Mouse (Mus musculus): ENCODE data around the gene Bag6.
"Not testable (repeated sequence)": the region's sequence is repeated elsewhere in the genome, so short reads cannot be mapped to it uniquely, and the experiment has no call there.

GRCm38 (mm10) chr17:35123287-35123686 lies 11.7 kb upstream of the Bag6 start:
- not testable (repeated sequence) for TF ChIP-seq CTCF, POLR2A (IDR thresholded peaks at IDR 0.05; ENCODE audit: extremely low read depth, insufficient read depth, low read length)

All from cortical plate, adult 2 months (tissue).